Mouse (Mus musculus): ENCODE measurements around the gene Gltpd2. TPM values are rescaled to one million over a fixed set of nuclear protein-coding genes. Genes with fewer than 3 reads are reported as not detected.
"Not testable (repeated sequence)": the region's sequence is repeated elsewhere in the genome, so short reads cannot be mapped to it uniquely, and the experiment has no call there.

The Gltpd2 gene
- total RNA-seq (2014; fragmentation: Nextera tagmentation) (not detected in 2 replicates), total RNA-seq (2017) (not detected in 2 replicates), polyA plus RNA-seq (2012) (not detected in 2 replicates)

GRCm38 (mm10) chr11:70518923-70519322 is at the start of gene Gltpd2:
Gltpd2 (plus strand) TSS chr11:70519196.
- ATAC-seq (ENCODE audit: extremely low read depth, insufficient number of reproducible peaks, low FRiP score, poor library complexity, severe bottlenecking) (no peak), DNase-seq (ENCODE audit: low spot score) (no peak)
- no peak for TF ChIP-seq GATA2 (IDR thresholded peaks at IDR 0.05; ENCODE audit: borderline replicate concordance, low read depth, low read length)
- TF ChIP-seq CTCF (IDR thresholded peaks at IDR 0.05; ENCODE audit: low read depth, low read length): no peak
- no peak for TF ChIP-seq TAL1 (conservative IDR thresholded peaks at IDR 0.05; ENCODE audit: low read depth, low read length)
- TF ChIP-seq GATA1 (IDR thresholded peaks at IDR 0.05; ENCODE audit: borderline replicate concordance, low read length): no peak
- TF ChIP-seq POLR2AphosphoS5 (IDR thresholded peaks at IDR 0.05; ENCODE audit: insufficient replicate concordance, low read depth, low read length): no peak
- peaks cover 17% of the 10 kb centered on the region for H3K27me3 ChIP-seq (ENCODE audit: insufficient read depth, low read length)
- peaks cover 4% of the 10 kb centered on the region; the same call in 1 of the 2 replicates for H3K4me1 ChIP-seq (ENCODE audit: insufficient read depth, low read depth, low read length)
- no peaks in the 10 kb centered on the region for H3K9me3 ChIP-seq (replicated peaks)
- H3K4me3 ChIP-seq (ENCODE audit: low read depth, low read length): no peak within 1 kb of the TSS
- no peaks in the 10 kb centered on the region for H3K36me3 ChIP-seq (replicated peaks)

DNA sequence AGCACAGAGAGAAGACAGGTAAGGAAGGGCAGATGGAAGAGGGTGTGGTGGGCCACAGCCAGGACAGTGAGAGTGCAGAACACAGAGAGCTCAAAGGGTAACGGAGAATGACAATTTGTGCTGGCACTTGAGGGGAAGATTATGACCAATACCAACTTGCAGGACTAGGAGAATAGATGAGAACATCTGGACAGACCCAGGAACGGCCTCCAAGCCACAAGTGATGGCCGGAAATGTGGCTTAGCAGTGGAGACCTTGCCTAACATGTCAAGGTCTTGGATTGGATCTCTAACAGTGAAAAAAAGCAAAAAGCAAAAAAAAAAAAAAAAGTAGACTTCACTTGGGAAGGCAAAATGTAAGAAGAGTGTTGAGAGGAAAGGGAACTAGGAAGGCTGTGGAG is 49.2 kb upstream of the Gltpd2 start:
- Histone ChIP-seq H3K4me1 (ENCODE audit: insufficient read depth, low read depth, low read length) (no peaks in the 10 kb centered on the region), H3K27me3 (ENCODE audit: insufficient read depth, low read length) (peaks cover 22% of the 10 kb centered on the region), H3K36me3 (replicated peaks) (no peaks in the 10 kb centered on the region), H3K9me3 (replicated peaks) (no peaks in the 10 kb centered on the region), H3K4me3 (ENCODE audit: low read depth, low read length) (no peak overlapping the region)
- TF ChIP-seq POLR2AphosphoS5 (IDR thresholded peaks at IDR 0.05; ENCODE audit: insufficient replicate concordance, low read depth, low read length): no peak
- no peak for TF ChIP-seq CTCF (IDR thresholded peaks at IDR 0.05; ENCODE audit: low read depth, low read length)
- TF ChIP-seq GATA2 (IDR thresholded peaks at IDR 0.05; ENCODE audit: borderline replicate concordance, low read depth, low read length): no peak
- TF ChIP-seq GATA1 (IDR thresholded peaks at IDR 0.05; ENCODE audit: borderline replicate concordance, low read length): no peak
- TF ChIP-seq TAL1 (conservative IDR thresholded peaks at IDR 0.05; ENCODE audit: low read depth, low read length): no peak
- ATAC-seq (ENCODE audit: extremely low read depth, insufficient number of reproducible peaks, low FRiP score, poor library complexity, severe bottlenecking): no peak
- no peak for DNase-seq (ENCODE audit: low spot score)

- DNase-seq (ENCODE audit: low spot score): no peak
- Histone ChIP-seq H3K4me1 (ENCODE audit: insufficient read depth, low read depth, low read length) (no peaks in the 10 kb centered on the region), H3K9me3 (replicated peaks) (no peaks in the 10 kb centered on the region), H3K27me3 (ENCODE audit: insufficient read depth, low read length) (peaks cover 16% of the 10 kb centered on the region), H3K36me3 (replicated peaks) (no peaks in the 10 kb centered on the region), H3K4me3 (ENCODE audit: low read depth, low read length) (no peak overlapping the region)
- no peak for ATAC-seq (ENCODE audit: extremely low read depth, insufficient number of reproducible peaks, low FRiP score, poor library complexity, severe bottlenecking)
- TF ChIP-seq CTCF (IDR thresholded peaks at IDR 0.05; ENCODE audit: low read depth, low read length): no peak
These were observed 46.3 kb upstream of the Gltpd2 start for GRCm38 (mm10) chr11:70472716-70473115.

DNA sequence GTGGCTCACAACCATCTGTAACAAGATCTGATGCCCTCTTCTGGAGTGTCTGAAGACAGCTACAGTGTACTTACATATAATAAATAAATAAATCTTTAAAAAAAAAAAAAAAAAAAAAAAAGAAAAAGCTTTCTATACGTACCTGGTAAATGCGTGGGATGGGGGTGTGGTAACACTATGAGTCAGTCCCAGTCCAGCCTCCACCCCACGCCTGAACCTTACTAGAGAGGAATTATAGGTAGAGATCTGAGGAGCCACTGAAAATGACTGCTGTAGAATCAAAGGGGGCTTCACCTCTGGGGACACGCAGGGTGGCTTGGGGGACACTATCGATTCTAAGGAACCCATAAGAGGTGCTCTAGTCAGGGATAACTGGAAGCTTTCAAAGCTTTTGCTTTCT is 45.7 kb upstream of the Gltpd2 start:
- not testable (repeated sequence) for H3K36me3 ChIP-seq (replicated peaks); H3K4me1 ChIP-seq (ENCODE audit: insufficient read depth, low read depth, low read length); H3K4me3 ChIP-seq (ENCODE audit: low read depth, low read length); ATAC-seq (ENCODE audit: extremely low read depth, insufficient number of reproducible peaks, low FRiP score, poor library complexity, severe bottlenecking); H3K9me3 ChIP-seq (replicated peaks); DNase-seq (ENCODE audit: low spot score)
- peaks cover 19% of the 10 kb centered on the region for H3K27me3 ChIP-seq (ENCODE audit: insufficient read depth, low read length)

GRCm38 (mm10) chr11:70474872-70475534 is 44.0 kb upstream of the Gltpd2 start:
- DNase-seq (ENCODE audit: low spot score) (no peak), ATAC-seq (ENCODE audit: extremely low read depth, insufficient number of reproducible peaks, low FRiP score, poor library complexity, severe bottlenecking) (no peak)
- no peaks in the 10 kb centered on the region; the same call in 1 of the 2 replicates for H3K4me1 ChIP-seq (ENCODE audit: insufficient read depth, low read depth, low read length)
- no peaks in the 10 kb centered on the region for H3K9me3 ChIP-seq (replicated peaks)
- peaks cover 18% of the 10 kb centered on the region for H3K27me3 ChIP-seq (ENCODE audit: insufficient read depth, low read length)
- H3K36me3 ChIP-seq (replicated peaks): no peaks in the 10 kb centered on the region
- TF ChIP-seq POLR2AphosphoS5 (IDR thresholded peaks at IDR 0.05; ENCODE audit: insufficient replicate concordance, low read depth, low read length): no peak
- no peak for TF ChIP-seq GATA2 (IDR thresholded peaks at IDR 0.05; ENCODE audit: borderline replicate concordance, low read depth, low read length)
- no peak for TF ChIP-seq GATA1 (IDR thresholded peaks at IDR 0.05; ENCODE audit: borderline replicate concordance, low read length)
- TF ChIP-seq CTCF (IDR thresholded peaks at IDR 0.05; ENCODE audit: low read depth, low read length): no peak
- TF ChIP-seq TAL1 (conservative IDR thresholded peaks at IDR 0.05; ENCODE audit: low read depth, low read length): no peak
- no peak overlapping the region for H3K4me3 ChIP-seq (ENCODE audit: low read depth, low read length)

GRCm38 (mm10) chr11:70485498-70485897 is 33.5 kb upstream of the Gltpd2 start:
- Histone ChIP-seq H3K4me1 (ENCODE audit: insufficient read depth, low read depth, low read length) (no peaks in the 10 kb centered on the region), H3K4me3 (ENCODE audit: low read depth, low read length) (no peak overlapping the region), H3K36me3 (replicated peaks) (no peaks in the 10 kb centered on the region), H3K27me3 (ENCODE audit: insufficient read depth, low read length) (peaks cover 32% of the 10 kb centered on the region), H3K9me3 (replicated peaks) (no peaks in the 10 kb centered on the region)
- ATAC-seq (ENCODE audit: extremely low read depth, insufficient number of reproducible peaks, low FRiP score, poor library complexity, severe bottlenecking) (no peak), DNase-seq (ENCODE audit: low spot score) (no peak)
- no peak for TF ChIP-seq CTCF (IDR thresholded peaks at IDR 0.05; ENCODE audit: low read depth, low read length)

DNA sequence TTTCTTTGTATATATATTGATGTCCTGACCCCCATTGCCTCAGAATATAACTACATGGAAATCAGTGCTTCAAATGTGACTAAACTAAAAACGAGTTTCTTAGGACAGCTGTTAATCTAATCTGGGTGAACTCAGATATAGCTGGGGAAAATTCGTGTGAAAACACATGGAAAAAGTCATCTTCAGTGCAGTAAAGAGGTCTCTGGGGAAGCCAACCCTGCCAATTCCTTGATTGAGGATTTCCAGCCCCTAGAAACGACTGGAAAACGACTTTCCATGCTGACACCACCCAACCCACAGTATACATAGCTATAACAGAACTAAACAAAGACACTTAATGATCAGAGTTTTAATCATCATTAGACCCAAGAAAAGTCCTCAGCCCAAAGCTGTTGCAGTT is 31.2 kb upstream of the Gltpd2 start:
- ATAC-seq (ENCODE audit: extremely low read depth, insufficient number of reproducible peaks, low FRiP score, poor library complexity, severe bottlenecking) (no peak), DNase-seq (ENCODE audit: low spot score) (no peak)
- no peaks in the 10 kb centered on the region for H3K36me3 ChIP-seq (replicated peaks)
- peaks cover 31% of the 10 kb centered on the region for H3K27me3 ChIP-seq (ENCODE audit: insufficient read depth, low read length)
- no peaks in the 10 kb centered on the region for H3K9me3 ChIP-seq (replicated peaks)
- no peak overlapping the region for H3K4me3 ChIP-seq (ENCODE audit: low read depth, low read length)
- TF ChIP-seq POLR2AphosphoS5 (IDR thresholded peaks at IDR 0.05; ENCODE audit: insufficient replicate concordance, low read depth, low read length) (no peak), TAL1 (conservative IDR thresholded peaks at IDR 0.05; ENCODE audit: low read depth, low read length) (no peak), GATA1 (IDR thresholded peaks at IDR 0.05; ENCODE audit: borderline replicate concordance, low read length) (no peak), CTCF (IDR thresholded peaks at IDR 0.05; ENCODE audit: low read depth, low read length) (no peak), GATA2 (IDR thresholded peaks at IDR 0.05; ENCODE audit: borderline replicate concordance, low read depth, low read length) (no peak)
- H3K4me1 ChIP-seq (ENCODE audit: insufficient read depth, low read depth, low read length): no peaks in the 10 kb centered on the region

Measured in G1E (cell line).